Mouse (Mus musculus): Measurements from ENCODE around the gene Cacna2d3.

Cacna2d3 gene

GRCm38 (mm10) chr14:29260621-29261020 lies 461.0 kb downstream of the Cacna2d3 start:
- DNase-seq (ENCODE audit: low spot score), result no peak

GRCm38 (mm10) chr14:29243516-29243915 lies 478.1 kb downstream of the Cacna2d3 start:
- no peak for DNase-seq (ENCODE audit: low spot score)

GRCm38 (mm10) chr14:29238446-29238845 lies 483.2 kb downstream of the Cacna2d3 start:
- DNase-seq (ENCODE audit: low spot score), result no peak

GRCm38 (mm10) chr14:29228976-29229716 lies 492.5 kb downstream of the Cacna2d3 start:
- no peak for DNase-seq (ENCODE audit: low spot score)

GRCm38 (mm10) chr14:29228471-29228870 lies 493.2 kb downstream of the Cacna2d3 start:
- no peak for DNase-seq (ENCODE audit: low spot score)

GRCm38 (mm10) chr14:29227959-29228358 lies 493.7 kb downstream of the Cacna2d3 start:
- DNase-seq (ENCODE audit: low spot score), result no peak

GRCm38 (mm10) chr14:29225754-29226365 lies 495.8 kb downstream of the Cacna2d3 start:
- DNase-seq (ENCODE audit: low spot score), result no peak

GRCm38 (mm10) chr14:29223012-29223411 lies 498.7 kb downstream of the Cacna2d3 start:
- no peak for DNase-seq (ENCODE audit: low spot score)

GRCm38 (mm10) chr14:29222191-29222882 lies 499.3 kb downstream of the Cacna2d3 start:
- no peak for DNase-seq (ENCODE audit: low spot score)

- no peak for DNase-seq (ENCODE audit: low spot score)
Measured at GRCm38 (mm10) chr14:29216106-29216505, 505.6 kb downstream of the Cacna2d3 start.

- DNase-seq (ENCODE audit: low spot score), result no peak
Measured at GRCm38 (mm10) chr14:29204967-29205268, 516.7 kb downstream of the Cacna2d3 start.

- DNase-seq (ENCODE audit: low spot score), result no peak
Measured at GRCm38 (mm10) chr14:29204236-29204966, 517.3 kb downstream of the Cacna2d3 start.

GRCm38 (mm10) chr14:29196171-29196570 lies 525.5 kb downstream of the Cacna2d3 start:
- DNase-seq (ENCODE audit: low spot score), result no peak

- no peak for DNase-seq (ENCODE audit: low spot score)
Measured at GRCm38 (mm10) chr14:29191426-29191825, 530.2 kb downstream of the Cacna2d3 start.

- no peak for DNase-seq (ENCODE audit: low spot score)
Measured at GRCm38 (mm10) chr14:29183730-29184129, 537.9 kb downstream of the Cacna2d3 start.

- DNase-seq (ENCODE audit: low spot score), result no peak
Measured at GRCm38 (mm10) chr14:29179397-29179888, 542.2 kb downstream of the Cacna2d3 start.

- no peak for DNase-seq (ENCODE audit: low spot score)
Measured at GRCm38 (mm10) chr14:29178695-29179396, 542.8 kb downstream of the Cacna2d3 start.

- DNase-seq (ENCODE audit: low spot score), result no peak
Measured at GRCm38 (mm10) chr14:29174762-29175161, 546.9 kb downstream of the Cacna2d3 start.

GRCm38 (mm10) chr14:29172207-29172606 lies 549.5 kb downstream of the Cacna2d3 start:
- DNase-seq (ENCODE audit: low spot score), result no peak

GRCm38 (mm10) chr14:29164653-29165030 lies 557.0 kb downstream of the Cacna2d3 start:
- no peak for DNase-seq (ENCODE audit: low spot score)

GRCm38 (mm10) chr14:29163998-29164652 lies 557.5 kb downstream of the Cacna2d3 start:
- DNase-seq (ENCODE audit: low spot score), result no peak
